Comparison of ENCODE assay signal across 16 mouse cellular contexts in the genomic region with DNA sequence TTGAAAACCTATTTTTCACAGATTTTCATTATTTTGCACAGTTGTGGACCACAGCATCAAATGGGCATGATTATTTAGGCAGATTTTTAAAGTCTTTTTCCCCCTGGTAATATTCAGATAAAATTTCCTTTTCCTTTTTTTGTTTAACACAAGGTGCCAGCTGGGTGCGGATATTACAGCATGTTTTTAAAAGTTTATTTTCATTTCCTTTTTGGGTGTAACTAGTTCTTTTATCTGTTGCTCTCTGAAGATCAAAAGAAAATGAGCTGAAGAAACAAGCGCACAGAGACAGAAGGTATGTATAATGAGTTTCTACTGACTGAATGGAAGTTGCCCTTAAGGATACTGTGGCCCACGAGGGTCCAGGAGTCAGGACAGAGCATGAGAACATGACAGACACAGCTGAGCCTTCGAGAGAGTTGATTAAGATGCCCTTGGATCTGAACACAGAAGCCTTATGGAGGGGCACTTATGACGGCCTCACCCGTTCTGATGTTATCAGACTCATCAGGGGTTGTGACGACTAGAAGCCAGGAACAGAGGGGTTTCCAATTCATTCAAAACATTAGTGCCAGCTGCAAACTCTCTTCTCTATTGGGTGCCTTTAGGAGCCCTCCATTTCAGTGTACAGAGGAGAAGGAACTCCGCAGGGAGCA. TPM values are rescaled to one million over a fixed set of nuclear protein-coding genes. Genes with fewer than 3 reads are reported as not detected.
DNase-seq lines count a peak whose midpoint lies in the region; ATAC-seq and TF ChIP-seq lines count a peak whose summit lies in the region.
"Had no signal": no experiment of that assay in that cellular context is flagged by ENCODE, and none has a peak within 500 bp of the region (broad histone marks: within the 10 kb centered on the region; RNA-seq: fewer than 3 reads in every experiment).

No protein-coding gene starts in this region.

- no peak for ATAC-seq in hindbrain, embryonic 13.5 days (ENCODE audit: low FRiP score)
- no peak for ATAC-seq in hindbrain, postnatal 0 days
- no peak for ATAC-seq in neural tube, embryonic 13.5 days (ENCODE audit: low read depth)
- no peak for ATAC-seq in embryonic facial prominence, embryonic 15.5 days (ENCODE audit: insufficient number of reproducible peaks, low FRiP score, low TSS enrichment, low read depth)
- ATAC-seq: forebrain, embryonic 13.5 days had no signal

- 61% methylated on average over 8 of the region's 8 CpGs for WGBS in hindbrain, embryonic 13.5 days
- 63% methylated on average over 8 of the region's 8 CpGs for WGBS in hindbrain, postnatal 0 days
- WGBS in neural tube, embryonic 13.5 days: 69% methylated on average over 8 of the region's 8 CpGs
- 66% methylated on average over 8 of the region's 8 CpGs for WGBS in embryonic facial prominence, embryonic 15.5 days

- H3K4me1 ChIP-seq in hindbrain, embryonic 13.5 days (replicated peaks): peaks cover 14% of the 10 kb centered on the region
- 0 out of 2 replicates have a peak, but pooled peaks cover 2% of the 10 kb centered on the region for H3K4me1 ChIP-seq in hindbrain, postnatal 0 days (ENCODE audit: insufficient read depth, low read length)
- H3K4me1 ChIP-seq in neural tube, embryonic 13.5 days (replicated peaks): peaks cover 9% of the 10 kb centered on the region; the same call in 1 of the 2 replicates
- H3K4me1 ChIP-seq in embryonic facial prominence, embryonic 15.5 days: peaks cover 29% of the 10 kb centered on the region
- H3K4me1 ChIP-seq: midbrain, embryonic 12.5 days had no signal

- no peaks in the 10 kb centered on the region for H3K9me3 ChIP-seq in hindbrain, embryonic 13.5 days
- H3K9me3 ChIP-seq in hindbrain, postnatal 0 days (ENCODE audit: low read length): no peaks in the 10 kb centered on the region
- no peaks in the 10 kb centered on the region for H3K9me3 ChIP-seq in neural tube, embryonic 13.5 days
- H3K9me3 ChIP-seq in embryonic facial prominence, embryonic 15.5 days (replicated peaks): no peaks in the 10 kb centered on the region
- H3K9me3 ChIP-seq: forebrain, embryonic 13.5 days; midbrain, embryonic 12.5 days had no signal

- H3K27ac ChIP-seq in hindbrain, embryonic 13.5 days: 0 out of 2 replicates have a peak overlapping the region, but pooled peaks have one; percentile 42
- no peak overlapping the region for H3K27ac ChIP-seq in hindbrain, postnatal 0 days
- H3K27ac ChIP-seq in neural tube, embryonic 13.5 days (replicated peaks): peak overlapping the region; percentile 62
- peak overlapping the region; percentile 68; the same call in 1 of the 2 replicates for H3K27ac ChIP-seq in embryonic facial prominence, embryonic 15.5 days (replicated peaks)
- H3K27ac ChIP-seq: forebrain, embryonic 13.5 days; liver, embryonic 14.5 days; midbrain, embryonic 12.5 days had no signal

- no peak overlapping the region for H3K4me2 ChIP-seq in hindbrain, embryonic 13.5 days
- H3K4me2 ChIP-seq in hindbrain, postnatal 0 days (ENCODE audit: low read depth, low read length): no peak overlapping the region
- no peak overlapping the region for H3K4me2 ChIP-seq in neural tube, embryonic 13.5 days
- no peak overlapping the region for H3K4me2 ChIP-seq in embryonic facial prominence, embryonic 15.5 days (replicated peaks)
- H3K4me2 ChIP-seq: forebrain, embryonic 13.5 days; midbrain, embryonic 12.5 days had no signal

- no peak overlapping the region for H3K4me3 ChIP-seq in hindbrain, embryonic 13.5 days
- H3K4me3 ChIP-seq in hindbrain, postnatal 0 days (ENCODE audit: low read length): no peak overlapping the region
- H3K4me3 ChIP-seq in neural tube, embryonic 13.5 days: no peak overlapping the region
- no peak overlapping the region for H3K4me3 ChIP-seq in embryonic facial prominence, embryonic 15.5 days (replicated peaks)
- H3K4me3 ChIP-seq: forebrain, embryonic 13.5 days; midbrain, embryonic 12.5 days had no signal

- no peaks in the 10 kb centered on the region for H3K36me3 ChIP-seq in hindbrain, embryonic 13.5 days
- H3K36me3 ChIP-seq in hindbrain, postnatal 0 days (ENCODE audit: insufficient read depth, low read length): no peaks in the 10 kb centered on the region
- H3K36me3 ChIP-seq in neural tube, embryonic 13.5 days: no peaks in the 10 kb centered on the region
- H3K36me3 ChIP-seq in embryonic facial prominence, embryonic 15.5 days: no peaks in the 10 kb centered on the region
- H3K36me3 ChIP-seq: midbrain, embryonic 12.5 days had no signal

- H3K27me3 ChIP-seq in hindbrain, embryonic 13.5 days: no peaks in the 10 kb centered on the region
- H3K27me3 ChIP-seq in hindbrain, postnatal 0 days (ENCODE audit: insufficient read depth, low read length): no peaks in the 10 kb centered on the region
- H3K27me3 ChIP-seq in neural tube, embryonic 13.5 days: no peaks in the 10 kb centered on the region
- H3K27me3 ChIP-seq in embryonic facial prominence, embryonic 15.5 days: no peaks in the 10 kb centered on the region
- H3K27me3 ChIP-seq: forebrain, embryonic 13.5 days; midbrain, embryonic 12.5 days had no signal

- no peak overlapping the region for H3K9ac ChIP-seq in hindbrain, embryonic 13.5 days
- no peak overlapping the region for H3K9ac ChIP-seq in hindbrain, postnatal 0 days (replicated peaks; ENCODE audit: low read length)
- H3K9ac ChIP-seq in neural tube, embryonic 13.5 days: no peak overlapping the region
- H3K9ac ChIP-seq in embryonic facial prominence, embryonic 15.5 days: no peak overlapping the region
- H3K9ac ChIP-seq: forebrain, embryonic 13.5 days; liver, embryonic 14.5 days; midbrain, embryonic 12.5 days had no signal

- no peak for TF ChIP-seq CTCF in hindbrain, postnatal 0 days (IDR thresholded peaks at IDR 0.05; ENCODE audit: low read depth)

- DNase-seq in hindbrain, postnatal 0 days (ENCODE audit: low spot score): no peak
- DNase-seq in neural tube, embryonic 10.5 days (ENCODE audit: extremely low spot score, low spot score): no peak
- peak; percentile 41 to 58 for DNase-seq in thymus, postnatal 36 days
- no peak for DNase-seq in kidney, adult 18-20 months
- no peak for DNase-seq in right cerebral cortex, adult 2 months (ENCODE audit: low spot score in 2 of 2)
- DNase-seq: adrenal gland, postnatal 36 days; cerebellum, adult 11 months; gastrocnemius, postnatal 36 days; kidney, postnatal 36 days; right cerebral cortex, postnatal 14 days had no signal

RNA-seq across cellular contexts. Expression of gene Dapl1, which starts 14.7 kb away (rescaled TPM):
- polyA plus RNA-seq in hindbrain, embryonic 13.5 days (2015; fragmentation: Nextera tagmentation; extraction: Ambion mirVana): 1.6 TPM in 1 of 2 replicates, not detected in the other
- 6.8 TPM in 1 of 2 replicates, not detected in the other for total RNA-seq in hindbrain, postnatal 0 days (2014; rRNA removed)
- 5.6 and 5.9 TPM in 2 replicates for polyA plus RNA-seq in hindbrain, postnatal 0 days (2015; fragmentation: Nextera tagmentation; extraction: Ambion mirVana)
- 0.77 TPM in 1 of 2 replicates, not detected in the other for polyA plus RNA-seq in neural tube, embryonic 13.5 days (2015; fragmentation: Nextera tagmentation; extraction: Ambion mirVana)
- polyA plus RNA-seq in embryonic facial prominence, embryonic 15.5 days (2015; fragmentation: Nextera tagmentation; extraction: Ambion mirVana): 31.0 and 33.3 TPM in 2 replicates
- total RNA-seq: adrenal gland, postnatal 36 days; gastrocnemius, postnatal 36 days had no signal
- polyA plus RNA-seq: forebrain, embryonic 13.5 days; liver, embryonic 14.5 days had no signal

Comparison
In these comparisons a context has a peak if more than half of its experiments do, and no peak if none do; other contexts are left out.
1. DNase-seq: peak in thymus, postnatal 36 days (2 of 2); none in hindbrain, postnatal 0 days (single experiment), neural tube, embryonic 10.5 days (single experiment), kidney, adult 18-20 months (single experiment) and right cerebral cortex, adult 2 months (0 of 2).